Mouse (Mus musculus): ENCODE data around the gene Map3k7. TPM values are rescaled to one million over a fixed set of nuclear protein-coding genes. Genes with fewer than 3 reads are reported as not detected.
A peak's percentile ranks its signal among the peaks of the same experiment; 100 is the strongest.
"Not testable (repeated sequence)": the region's sequence is repeated elsewhere in the genome, so short reads cannot be mapped to it uniquely, and the experiment has no call there.

Gene Map3k7
- total RNA-seq, 1 experiment from 2014 or later = 31.2 TPM

- no peak for ATAC-seq (replicated peaks in 1 of 2; ENCODE audit: insufficient read depth in 1 of 2, low FRiP score in 2 of 2, low TSS enrichment in 1 of 2, low read depth in 1 of 2, poor library complexity in 2 of 2, severe bottlenecking in 2 of 2)
Measured at GRCm38 (mm10) chr4:31971437-31971836, 7.5 kb downstream of the Map3k7 start.

GRCm38 (mm10) chr4:31972181-31972580, 8.3 kb downstream of the Map3k7 start:
- ATAC-seq (replicated peaks in 1 of 2; ENCODE audit: insufficient read depth in 1 of 2, low FRiP score in 2 of 2, low TSS enrichment in 1 of 2, low read depth in 1 of 2, poor library complexity in 2 of 2, severe bottlenecking in 2 of 2) = peak in 1 of 2 experiments; percentile 29; a peak in 1 of 4 replicates

- ATAC-seq (replicated peaks in 1 of 2; ENCODE audit: insufficient read depth in 1 of 2, low FRiP score in 2 of 2, low TSS enrichment in 1 of 2, low read depth in 1 of 2, poor library complexity in 2 of 2, severe bottlenecking in 2 of 2) = no peak
Measured at GRCm38 (mm10) chr4:31975260-31975950, 11.5 kb downstream of the Map3k7 start.

- ATAC-seq (replicated peaks in 1 of 2; ENCODE audit: insufficient read depth in 1 of 2, low FRiP score in 2 of 2, low TSS enrichment in 1 of 2, low read depth in 1 of 2, poor library complexity in 2 of 2, severe bottlenecking in 2 of 2) = no peak
Measured at GRCm38 (mm10) chr4:31981863-31982262, 18.0 kb downstream of the Map3k7 start.

GRCm38 (mm10) chr4:31993386-31993785, 29.5 kb downstream of the Map3k7 start:
- no peak for ATAC-seq (replicated peaks in 1 of 2; ENCODE audit: insufficient read depth in 1 of 2, low FRiP score in 2 of 2, low TSS enrichment in 1 of 2, low read depth in 1 of 2, poor library complexity in 2 of 2, severe bottlenecking in 2 of 2)

GRCm38 (mm10) chr4:31993865-31994264, 30.0 kb downstream of the Map3k7 start:
- ATAC-seq (replicated peaks in 1 of 2; ENCODE audit: insufficient read depth in 1 of 2, low FRiP score in 2 of 2, low TSS enrichment in 1 of 2, low read depth in 1 of 2, poor library complexity in 2 of 2, severe bottlenecking in 2 of 2) = no peak

GRCm38 (mm10) chr4:32001498-32001897, 37.6 kb downstream of the Map3k7 start:
- no peak for ATAC-seq (replicated peaks in 1 of 2; ENCODE audit: insufficient read depth in 1 of 2, low FRiP score in 2 of 2, low TSS enrichment in 1 of 2, low read depth in 1 of 2, poor library complexity in 2 of 2, severe bottlenecking in 2 of 2)

- ATAC-seq (replicated peaks in 1 of 2; ENCODE audit: insufficient read depth in 1 of 2, low FRiP score in 2 of 2, low TSS enrichment in 1 of 2, low read depth in 1 of 2, poor library complexity in 2 of 2, severe bottlenecking in 2 of 2) = peak; percentile 68 to 74
Measured at GRCm38 (mm10) chr4:32004773-32005591, 41.1 kb downstream of the Map3k7 start.

GRCm38 (mm10) chr4:32007174-32007573, 43.3 kb downstream of the Map3k7 start:
- ATAC-seq (replicated peaks in 1 of 2; ENCODE audit: insufficient read depth in 1 of 2, low FRiP score in 2 of 2, low TSS enrichment in 1 of 2, low read depth in 1 of 2, poor library complexity in 2 of 2, severe bottlenecking in 2 of 2) = no peak

GRCm38 (mm10) chr4:32008095-32008494, 44.2 kb downstream of the Map3k7 start:
- no peak for ATAC-seq (replicated peaks in 1 of 2; ENCODE audit: insufficient read depth in 1 of 2, low FRiP score in 2 of 2, low TSS enrichment in 1 of 2, low read depth in 1 of 2, poor library complexity in 2 of 2, severe bottlenecking in 2 of 2)

GRCm38 (mm10) chr4:32010808-32011207, 46.9 kb downstream of the Map3k7 start:
- no peak for ATAC-seq (replicated peaks in 1 of 2; ENCODE audit: insufficient read depth in 1 of 2, low FRiP score in 2 of 2, low TSS enrichment in 1 of 2, low read depth in 1 of 2, poor library complexity in 2 of 2, severe bottlenecking in 2 of 2)

GRCm38 (mm10) chr4:32011218-32011973, 47.5 kb downstream of the Map3k7 start:
- ATAC-seq (replicated peaks in 1 of 2; ENCODE audit: insufficient read depth in 1 of 2, low FRiP score in 2 of 2, low TSS enrichment in 1 of 2, low read depth in 1 of 2, poor library complexity in 2 of 2, severe bottlenecking in 2 of 2) = no peak; a peak in 1 of 4 replicates

- ATAC-seq (replicated peaks in 1 of 2; ENCODE audit: insufficient read depth in 1 of 2, low FRiP score in 2 of 2, low TSS enrichment in 1 of 2, low read depth in 1 of 2, poor library complexity in 2 of 2, severe bottlenecking in 2 of 2) = no peak
Measured at GRCm38 (mm10) chr4:32021131-32021530, 57.2 kb downstream of the Map3k7 start.

- no peak for ATAC-seq (replicated peaks in 1 of 2; ENCODE audit: insufficient read depth in 1 of 2, low FRiP score in 2 of 2, low TSS enrichment in 1 of 2, low read depth in 1 of 2, poor library complexity in 2 of 2, severe bottlenecking in 2 of 2)
Measured at GRCm38 (mm10) chr4:32022321-32022720, 58.4 kb downstream of the Map3k7 start.

- ATAC-seq (replicated peaks in 1 of 2; ENCODE audit: insufficient read depth in 1 of 2, low FRiP score in 2 of 2, low TSS enrichment in 1 of 2, low read depth in 1 of 2, poor library complexity in 2 of 2, severe bottlenecking in 2 of 2) = not testable (repeated sequence)
Measured at GRCm38 (mm10) chr4:32024170-32024569, 60.3 kb downstream of the Map3k7 start.

- no peak for ATAC-seq (replicated peaks in 1 of 2; ENCODE audit: insufficient read depth in 1 of 2, low FRiP score in 2 of 2, low TSS enrichment in 1 of 2, low read depth in 1 of 2, poor library complexity in 2 of 2, severe bottlenecking in 2 of 2)
Measured at GRCm38 (mm10) chr4:32025105-32025504, 61.2 kb downstream of the Map3k7 start.

GRCm38 (mm10) chr4:32027094-32027493, 63.2 kb downstream of the Map3k7 start:
- 0 out of 4 replicates have a peak, but pooled peaks of 1 of the 2 experiments have one; percentile 27 for ATAC-seq (replicated peaks in 1 of 2; ENCODE audit: insufficient read depth in 1 of 2, low FRiP score in 2 of 2, low TSS enrichment in 1 of 2, low read depth in 1 of 2, poor library complexity in 2 of 2, severe bottlenecking in 2 of 2)

- ATAC-seq (replicated peaks in 1 of 2; ENCODE audit: insufficient read depth in 1 of 2, low FRiP score in 2 of 2, low TSS enrichment in 1 of 2, low read depth in 1 of 2, poor library complexity in 2 of 2, severe bottlenecking in 2 of 2) = no peak
Measured at GRCm38 (mm10) chr4:32037267-32037666, 73.4 kb downstream of the Map3k7 start.
